Mouse (Mus musculus): Measurements from ENCODE around the gene Rab43. TPM values are rescaled to one million over a fixed set of nuclear protein-coding genes. Genes with fewer than 3 reads are reported as not detected.

Gene Rab43
- total and polyA plus RNA-seq, 3 experiments, result 4.0 to 13.2 TPM; not detected in 1

GRCm38 (mm10) chr6:87763376-87764280, 48.3 kb downstream of the Rab43 start:
- Histone ChIP-seq H3K79me2 (ENCODE audit: control insufficient read depth, insufficient read depth, low read length, poor library complexity) (no peaks in the 10 kb centered on the region), H3K36me3 (ENCODE audit: control insufficient read depth in 1 of 2, insufficient read depth in 2 of 2, low read length in 2 of 2) (peaks cover 0 to 2% of the 10 kb centered on the region in 2 experiments; a peak in 2 of 4 replicates), H3K27ac (ENCODE audit: control insufficient read depth, low read depth, low read length) (no peak overlapping the region), H3K4me1 (ENCODE audit: control insufficient read depth in 1 of 2, insufficient read depth in 2 of 2, low read length in 2 of 2) (peaks cover 0 to 2% of the 10 kb centered on the region in 2 experiments; a peak in 1 of 4 replicates), H3K27me3 (ENCODE audit: control insufficient read depth in 1 of 2, insufficient read depth in 2 of 2, low read length in 2 of 2) (no peaks in the 10 kb centered on the region), H3K4me3 (ENCODE audit: control insufficient read depth in 1 of 2, insufficient read depth in 1 of 2, low read depth in 2 of 2, low read length in 2 of 2) (no peak overlapping the region), H3K9me3 (replicated peaks; ENCODE audit: insufficient read depth, low read length) (no peaks in the 10 kb centered on the region), H3K9ac (ENCODE audit: control insufficient read depth, low read depth, low read length, poor library complexity, severe bottlenecking) (no peak overlapping the region)
- no peak for TF ChIP-seq ELF1 (IDR thresholded peaks at IDR 0.05; ENCODE audit: low read depth, low read length)
- no peak for TF ChIP-seq GABPA (IDR thresholded peaks at IDR 0.05; ENCODE audit: low read depth, low read length)
- no peak for TF ChIP-seq TBP (IDR thresholded peaks at IDR 0.05; ENCODE audit: low read depth, low read length)
- TF ChIP-seq USF2 (IDR thresholded peaks at IDR 0.05; ENCODE audit: borderline replicate concordance in 1 of 2, insufficient read depth in 1 of 2, low read depth in 1 of 2, low read length in 2 of 2), result no peak
- no peak for TF ChIP-seq ETS1 (IDR thresholded peaks at IDR 0.05; ENCODE audit: low read depth, low read length)
- peak; percentile 43 to 89 (median 78) for TF ChIP-seq CTCF (IDR thresholded peaks at IDR 0.05 in 2 of 3, conservative IDR thresholded peaks at IDR 0.05 in 1 of 3; ENCODE audit: control insufficient read depth in 1 of 3, insufficient read depth in 1 of 3, low read depth in 2 of 3, low read length in 3 of 3, poor library complexity in 1 of 3, severe bottlenecking in 1 of 3)
- TF ChIP-seq MAZ (IDR thresholded peaks at IDR 0.05; ENCODE audit: low read depth, low read length), result no peak
- TF ChIP-seq BHLHE40 (IDR thresholded peaks at IDR 0.05; ENCODE audit: borderline replicate concordance, low read depth, low read length), result no peak
- TF ChIP-seq POLR2AphosphoS2 (IDR thresholded peaks at IDR 0.05; ENCODE audit: low read length), result no peak
- TF ChIP-seq ZC3H11A (IDR thresholded peaks at IDR 0.05; ENCODE audit: low read depth, low read length), result peak; percentile 83
- TF ChIP-seq ZKSCAN1 (IDR thresholded peaks at IDR 0.05; ENCODE audit: low read depth, low read length), result no peak
- TF ChIP-seq MAX (IDR thresholded peaks at IDR 0.05; ENCODE audit: low read length), result no peak
- peak; percentile 45; the same call in 1 of the 2 replicates for TF ChIP-seq TCF12 (IDR thresholded peaks at IDR 0.05; ENCODE audit: low read depth, low read length)
- TF ChIP-seq CHD2 (IDR thresholded peaks at IDR 0.05; ENCODE audit: low read length), result no peak
- TF ChIP-seq EP300 (IDR thresholded peaks at IDR 0.05; ENCODE audit: low read depth in 1 of 2, low read length in 2 of 2), result peak; percentile 39 to 50; a peak in 1 of 4 replicates
- TF ChIP-seq UBTF (IDR thresholded peaks at IDR 0.05; ENCODE audit: borderline replicate concordance, insufficient read depth, low read depth, low read length), result no peak
- TF ChIP-seq RAD21 (IDR thresholded peaks at IDR 0.05; ENCODE audit: low read depth, low read length), result peak; percentile 91
- no peak for TF ChIP-seq ZNF384 (IDR thresholded peaks at IDR 0.05; ENCODE audit: low read depth, low read length)
- TF ChIP-seq USF1 (IDR thresholded peaks at IDR 0.05; ENCODE audit: low read depth, low read length), result no peak
- peak; percentile 90 for TF ChIP-seq SMC3 (IDR thresholded peaks at IDR 0.05; ENCODE audit: low read depth, low read length)
- TF ChIP-seq GATA1 (IDR thresholded peaks at IDR 0.05; ENCODE audit: low read depth, low read length), result peak; percentile 47
- DNase-seq (ENCODE audit: low read depth, low spot score), result peak; percentile 74

Measured in MEL (cell line).